Mouse (Mus musculus) heart, adult 18-20 months (tissue): ENCODE data around the gene Plpp7. TPM values are rescaled to one million over a fixed set of nuclear protein-coding genes. Genes with fewer than 3 reads are reported as not detected.

Source experiments
- DNase-seq, 2 experiments: peaks; one replicate each; pipeline ENCODE4 v3.0.0; 2021 to 2022; ENCODE audit warnings: mixed read lengths in 1 of 2
- total RNA-seq, 2 experiments: library from RNA; stranded (reverse); gene quantifications; 2 replicates each; pipeline ENCODE4 v1.2.3; 2021

Gene Plpp7
- total RNA-seq, 2 experiments from 2014 or later = 27.3 to 38.3 TPM

DNA sequence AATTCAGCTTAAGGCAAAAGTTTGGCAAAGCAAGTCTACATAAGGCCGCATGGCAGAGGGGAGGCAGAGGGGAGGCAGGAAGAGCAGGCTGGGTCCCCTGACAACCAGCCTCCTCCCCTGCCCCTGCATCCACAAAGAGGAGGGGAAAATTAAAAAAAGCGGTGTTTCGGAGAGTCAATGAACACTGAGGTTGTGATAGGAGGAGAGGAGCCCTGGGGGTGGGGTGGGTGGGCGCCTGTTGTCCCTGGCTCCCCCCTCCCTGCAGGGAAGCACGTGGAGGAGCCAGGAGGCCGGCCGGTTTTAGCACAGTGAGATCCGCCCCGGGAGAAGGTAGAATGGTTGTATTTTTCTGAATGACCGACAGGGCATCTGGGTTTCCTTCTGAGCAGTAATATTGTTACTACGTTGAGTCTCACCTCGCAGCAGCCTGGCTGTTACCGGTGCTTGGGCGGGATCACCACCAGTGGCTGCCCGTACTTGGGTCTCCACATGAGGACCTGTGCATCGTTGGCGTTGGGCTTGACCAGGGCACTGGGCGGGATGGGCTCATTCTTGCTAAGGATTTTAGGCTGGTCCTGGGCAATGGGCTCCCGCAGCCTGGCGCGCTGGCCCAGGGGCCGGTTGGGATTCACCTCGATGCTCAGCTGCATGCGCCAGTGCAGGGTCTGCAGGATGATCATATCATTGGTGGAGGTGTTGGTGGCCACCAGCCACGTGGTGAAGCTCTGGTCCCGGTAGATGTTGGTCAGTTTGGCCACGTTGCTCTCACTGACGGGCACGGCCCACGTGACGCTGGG lies 26.3 kb upstream of the Plpp7 start:
- DNase-seq = no peak

DNA sequence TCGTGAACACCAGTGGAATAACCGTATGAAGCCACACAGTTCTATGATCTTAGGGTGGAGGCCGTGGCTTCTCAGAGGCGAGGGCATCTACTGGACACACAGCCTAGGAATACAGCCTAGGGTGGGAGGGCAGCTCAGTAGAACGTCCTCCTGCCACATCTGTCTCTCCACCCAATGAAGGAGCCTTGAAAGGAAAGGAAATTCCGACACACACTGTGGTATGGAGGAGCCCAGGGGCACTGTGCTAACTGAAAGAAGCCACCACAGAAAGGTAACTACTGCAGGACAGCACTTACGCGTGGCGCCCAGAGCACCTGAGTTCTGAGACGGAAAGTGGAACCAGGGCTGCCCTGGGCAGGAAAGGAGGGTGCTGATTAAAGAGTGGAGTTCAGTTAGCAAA lies 24.6 kb upstream of the Plpp7 start:
- no peak for DNase-seq

DNA sequence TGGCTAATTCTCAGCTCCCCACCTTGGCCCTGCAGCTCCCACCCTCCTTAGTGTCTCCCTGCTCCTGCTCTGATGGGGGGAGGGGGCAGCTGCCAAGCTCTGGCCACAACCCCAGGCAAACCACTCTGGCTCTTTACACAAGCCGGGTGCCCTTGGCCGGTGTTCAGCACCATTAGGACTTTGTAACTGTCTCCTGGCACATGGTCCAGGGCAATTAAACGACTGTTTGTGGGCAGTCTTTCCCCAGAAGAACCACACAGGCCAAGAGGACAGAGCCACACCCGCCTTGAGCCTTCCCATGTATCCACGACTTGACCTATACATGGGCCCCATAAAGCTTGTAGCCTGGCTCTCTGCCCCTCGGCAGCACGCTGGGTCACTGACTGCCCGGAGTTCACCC lies 20.9 kb upstream of the Plpp7 start:
- peak; percentile 61 to 65 for DNase-seq

DNA sequence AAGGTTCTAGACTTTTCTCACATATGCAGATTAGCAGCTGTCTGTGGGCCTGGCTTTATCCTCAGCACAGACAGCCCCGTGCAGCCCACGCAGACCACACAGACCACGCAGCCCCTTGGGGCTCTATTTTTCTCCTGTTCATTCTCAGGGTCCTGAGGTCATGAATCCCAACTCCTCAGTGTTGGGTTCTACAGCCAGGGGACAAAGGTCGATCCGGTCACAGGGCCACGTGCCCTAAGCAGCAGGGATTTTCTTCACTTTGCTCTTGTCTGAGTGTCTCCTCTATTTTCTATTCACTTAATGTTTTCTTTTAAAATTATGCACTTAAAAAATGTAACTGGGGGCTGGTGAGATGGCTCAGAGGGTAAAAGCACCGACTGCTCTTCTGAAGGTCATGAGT lies 20.0 kb upstream of the Plpp7 start:
- no peak for DNase-seq

DNA sequence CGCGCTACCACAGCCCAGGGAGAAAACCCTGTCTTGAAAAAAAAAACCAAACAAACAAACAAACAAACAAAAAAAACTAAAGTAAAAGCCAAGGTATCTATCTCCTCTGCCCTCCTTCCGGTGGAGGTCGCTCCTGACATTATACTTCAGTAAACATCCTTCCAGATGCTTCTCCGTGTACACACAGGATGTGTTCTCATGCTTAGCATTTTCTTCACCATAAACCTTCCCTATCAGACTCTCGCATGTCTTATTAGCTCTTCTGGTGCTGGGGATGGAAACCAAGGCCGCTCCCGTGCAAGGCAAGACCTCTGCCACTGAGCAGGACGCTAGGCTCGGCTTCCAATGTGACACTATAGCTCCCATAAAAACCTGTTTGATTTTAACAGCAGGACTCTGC lies 17.6 kb upstream of the Plpp7 start:
- no peak for DNase-seq

DNA sequence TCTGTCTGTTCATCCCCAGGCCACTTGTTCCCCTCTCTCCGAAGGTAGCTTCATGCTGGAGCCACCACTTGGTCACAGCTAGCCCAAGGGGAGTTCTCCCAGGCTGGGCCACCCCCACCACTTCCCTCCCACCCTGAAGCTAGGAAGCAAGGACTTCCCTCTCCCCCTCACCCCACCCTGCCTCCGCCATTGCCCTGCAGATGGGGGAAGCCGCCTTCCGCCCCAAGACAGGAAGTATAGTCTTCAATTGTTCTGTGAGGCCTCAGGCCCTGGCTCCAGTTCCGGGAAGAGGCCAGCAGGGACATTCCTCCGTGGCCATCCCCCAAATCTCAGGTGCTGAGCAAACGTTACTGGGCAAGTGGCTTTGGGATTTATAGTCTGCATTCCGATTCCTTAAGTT lies 16.8 kb upstream of the Plpp7 start:
- DNase-seq = peak; percentile 54 to 77

DNA sequence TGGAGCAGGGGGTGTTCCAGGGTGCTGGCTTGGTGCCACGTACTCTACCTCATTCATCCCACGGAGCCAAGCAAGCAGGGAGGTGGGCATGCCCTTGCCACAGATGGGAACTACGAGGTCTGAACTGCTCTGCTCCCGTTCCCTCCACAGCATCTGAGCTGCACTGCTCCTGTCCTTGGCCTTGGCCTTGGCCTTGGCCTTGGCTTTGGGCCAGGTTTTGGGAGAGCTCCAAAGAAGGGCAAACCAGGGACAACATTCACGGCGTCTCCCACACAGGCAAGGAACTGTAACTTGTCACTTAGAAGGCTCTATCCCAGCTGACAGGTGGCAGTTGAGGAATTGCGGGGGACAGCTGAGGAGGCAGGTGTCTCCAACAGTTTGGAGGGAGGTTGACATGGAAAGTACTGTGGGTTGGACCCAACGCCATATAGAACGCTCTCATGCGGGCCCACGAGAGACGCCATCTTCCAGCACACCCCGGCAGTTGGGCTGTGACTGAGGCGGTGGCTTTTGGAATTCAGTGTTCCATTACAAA lies 16.1 kb upstream of the Plpp7 start:
- peak in 1 of 2 experiments; percentile 29 for DNase-seq

DNA sequence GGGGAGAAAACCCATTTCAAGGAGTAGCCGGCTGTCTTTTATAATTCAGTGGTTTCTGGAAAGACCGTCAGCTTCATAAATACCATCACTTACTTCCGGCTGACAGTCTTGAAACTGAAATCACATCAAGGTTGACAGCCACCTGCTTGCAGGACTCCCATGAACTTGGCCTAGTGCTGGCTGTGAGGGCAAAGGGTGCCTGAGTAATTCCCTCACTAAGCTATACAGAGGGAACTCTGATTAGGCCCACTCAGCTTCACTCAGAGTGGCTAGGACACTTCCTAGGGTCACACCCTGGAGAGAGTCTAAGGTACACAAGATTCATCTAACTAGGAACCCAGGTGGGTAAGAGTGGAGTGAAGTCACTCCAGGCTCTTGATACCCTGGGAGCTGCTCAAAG lies 14.6 kb upstream of the Plpp7 start:
- DNase-seq = no peak

DNA sequence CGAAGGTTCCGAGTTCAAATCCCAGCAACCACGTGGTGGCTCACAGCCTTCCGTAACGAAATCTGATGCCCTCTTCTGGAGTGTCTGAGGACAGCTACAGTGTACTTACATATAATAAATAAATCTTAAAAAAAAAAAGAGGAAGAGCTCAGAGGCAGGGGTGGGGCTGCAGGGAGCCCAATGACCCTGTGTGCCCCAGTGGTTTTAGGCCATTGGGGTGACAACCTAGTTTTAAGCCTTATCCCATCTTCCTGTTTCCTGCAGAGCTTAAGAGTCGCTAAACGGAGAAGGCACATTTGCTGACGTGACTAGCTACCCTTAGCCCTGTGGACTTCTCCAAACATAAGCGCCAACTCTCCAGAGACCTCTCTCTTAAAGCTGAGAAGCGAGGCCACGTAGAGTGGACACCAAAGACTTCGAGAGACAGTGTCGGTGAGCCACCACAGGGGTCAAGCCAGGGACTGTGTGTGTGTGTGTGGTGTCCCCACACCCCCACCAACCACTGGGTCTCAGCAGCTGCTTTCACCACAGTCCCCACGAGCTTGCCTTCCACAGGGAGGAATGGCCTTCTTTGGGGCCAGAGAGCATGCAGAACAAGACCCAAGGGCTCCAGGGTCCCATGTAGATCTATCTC lies 13.9 kb upstream of the Plpp7 start:
- DNase-seq = peak; percentile 46 to 58

DNA sequence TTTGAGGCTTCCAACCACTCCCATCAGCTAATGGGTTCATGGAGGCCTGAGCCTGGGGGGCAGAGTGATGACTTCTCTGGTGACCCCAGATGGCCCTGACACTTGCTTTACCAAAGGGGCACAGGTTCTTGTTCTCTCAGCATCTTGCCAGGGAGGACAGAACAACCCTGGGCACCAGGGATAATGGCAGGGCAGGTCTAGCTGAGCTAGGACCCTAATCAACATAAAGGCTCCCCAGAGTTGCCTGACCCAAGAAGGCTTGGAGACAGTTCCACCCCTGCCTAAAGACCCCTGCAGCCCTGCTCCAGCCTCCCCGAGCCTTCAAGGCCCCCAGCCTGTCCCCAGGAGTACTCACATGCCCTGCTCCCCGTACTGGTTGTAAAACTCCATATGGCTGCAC lies 13.1 kb upstream of the Plpp7 start:
- no peak for DNase-seq

DNA sequence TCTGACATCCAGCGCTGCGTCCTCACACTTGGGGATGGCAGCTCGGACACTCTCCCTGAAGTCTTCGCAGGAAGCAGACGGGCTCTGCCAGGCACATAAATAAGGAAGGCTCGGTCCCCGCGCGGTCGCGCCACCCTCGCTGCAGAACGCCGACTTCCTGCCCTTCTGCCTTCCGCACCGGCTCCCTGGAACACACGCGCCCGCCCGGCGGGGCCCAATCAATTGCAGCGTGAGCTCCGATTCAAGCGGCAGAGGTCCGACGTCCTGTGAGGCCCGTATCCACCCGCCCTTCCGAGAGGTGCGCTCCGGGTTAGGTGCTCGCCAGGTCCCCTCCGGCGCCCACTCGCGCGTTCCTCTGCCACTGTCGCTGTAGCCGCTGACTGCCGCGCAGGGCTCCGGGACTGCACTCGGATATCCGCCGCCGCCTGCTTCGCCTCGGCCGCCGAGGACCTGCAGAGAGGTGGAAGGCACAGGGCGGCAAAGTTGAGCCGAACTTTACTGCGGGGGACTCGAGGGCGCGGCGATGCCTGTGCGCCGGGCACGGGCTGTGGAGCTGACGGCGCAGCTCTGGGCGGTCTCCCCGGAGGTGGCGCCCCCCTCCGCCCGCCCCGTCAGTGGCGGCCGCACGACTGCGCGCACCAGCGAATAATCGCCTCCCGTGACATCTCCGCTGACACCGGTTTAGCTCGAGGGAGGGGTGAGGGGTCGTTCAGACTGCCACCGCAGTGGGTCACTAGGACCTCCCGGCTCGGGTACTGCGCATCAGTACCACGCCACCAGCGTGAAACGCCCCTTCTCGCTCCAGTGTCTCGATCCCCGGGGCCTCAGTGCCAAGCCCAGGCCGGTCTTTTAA lies 11.9 kb upstream of the Plpp7 start:
- peak; percentile 69 to 74 for DNase-seq

DNA sequence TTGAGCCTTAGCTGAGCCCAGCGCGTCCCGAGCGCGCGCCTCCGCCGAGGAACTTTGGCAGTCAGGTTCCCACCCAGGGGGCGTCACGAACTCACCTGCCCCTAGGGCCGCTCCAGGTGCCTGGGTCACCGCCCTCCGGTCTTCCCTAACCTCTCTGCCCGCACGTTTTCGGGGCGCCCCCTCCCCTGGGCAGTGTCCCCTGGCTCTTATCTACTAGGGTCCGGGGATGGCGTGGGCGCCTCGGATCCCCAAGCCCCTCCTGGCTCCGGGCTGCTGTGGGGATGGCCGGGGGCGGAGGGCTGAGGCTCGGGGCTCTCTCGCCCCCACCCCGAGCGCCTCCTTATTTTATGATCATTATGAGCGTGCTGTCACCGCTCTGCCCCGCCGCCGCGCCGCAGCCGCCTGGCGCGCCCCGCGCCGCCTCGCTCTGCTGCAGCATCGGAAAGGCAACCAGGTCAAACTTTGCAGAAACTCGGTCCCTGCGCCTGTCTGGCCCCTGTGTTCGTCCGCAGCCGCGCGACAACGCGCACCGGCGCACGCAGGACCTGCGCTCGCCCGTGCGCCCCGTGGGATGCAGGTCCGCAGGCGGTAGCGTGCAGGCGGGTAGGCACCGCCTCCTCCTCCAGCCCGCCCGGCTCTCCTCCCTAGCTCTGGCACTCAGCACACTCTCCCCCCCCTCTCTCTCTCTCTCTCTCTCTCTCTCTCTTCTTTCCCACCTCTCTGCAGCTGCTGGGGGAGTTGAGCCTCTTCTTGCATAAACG lies 11.0 kb upstream of the Plpp7 start, which contains the start of gene Fam78a:
Gene Fam78a, minus strand, starts transcription at position 747 of the 761 bp plus-strand sequence.
- DNase-seq = peak; percentile 46 to 53

DNA sequence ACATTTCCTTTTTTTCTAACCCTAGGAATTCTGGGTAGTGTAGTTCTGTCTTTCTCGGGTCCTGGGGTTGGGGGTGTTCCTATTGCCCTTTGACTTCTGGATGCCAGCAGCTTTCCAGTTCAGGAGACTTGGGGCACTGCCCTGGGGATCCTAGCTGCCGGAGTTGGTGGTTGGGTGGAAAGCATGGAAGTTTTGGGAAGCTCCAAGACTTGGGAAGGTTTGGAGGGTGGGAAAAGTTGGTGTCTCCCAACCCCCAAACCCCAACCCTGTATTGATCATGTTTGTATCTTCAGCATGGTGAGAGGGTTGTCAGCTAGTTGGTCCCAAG lies 10.5 kb upstream of the Plpp7 start:
- peak in 1 of 2 experiments; percentile 53 for DNase-seq

DNA sequence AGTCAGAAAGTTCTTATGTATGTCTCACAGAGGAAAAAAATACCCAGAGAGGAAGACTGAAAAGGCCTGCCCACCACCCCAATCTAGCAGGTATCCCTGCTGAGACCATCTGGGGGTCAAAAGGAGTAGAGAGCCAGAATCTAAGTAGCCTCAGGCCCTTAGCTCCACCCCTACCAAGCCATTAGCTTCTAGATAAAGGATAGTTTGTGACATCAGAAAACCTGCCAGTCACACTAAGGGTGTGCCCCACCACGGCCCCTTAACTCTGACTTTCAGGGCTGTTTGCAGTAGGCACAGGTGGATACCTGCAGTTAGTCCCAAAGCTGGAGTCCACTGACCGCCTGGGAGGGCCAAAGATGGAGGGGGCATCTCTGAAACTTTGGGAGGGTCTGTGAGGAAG lies 10.1 kb upstream of the Plpp7 start:
- no peak for DNase-seq

DNA sequence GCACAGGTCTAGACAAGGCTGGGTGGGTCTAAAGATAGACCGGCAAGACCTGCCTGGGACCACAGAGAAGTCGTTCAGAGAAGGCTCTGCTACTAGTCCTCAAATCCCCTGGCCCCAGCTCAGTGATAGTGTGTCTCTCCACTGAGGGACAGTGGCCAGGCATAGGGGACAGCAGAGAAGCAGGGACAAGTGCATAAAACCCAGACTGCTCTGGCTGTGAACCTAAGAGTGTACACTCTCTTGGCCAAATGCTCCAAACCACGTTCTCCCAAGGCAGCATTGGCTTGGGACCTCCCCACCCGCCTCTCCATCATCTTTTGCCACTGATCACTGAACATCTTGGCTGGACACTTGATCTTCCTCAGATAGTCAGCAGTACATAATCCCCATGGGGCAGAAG lies 7.7 kb upstream of the Plpp7 start:
- no peak for DNase-seq

DNA sequence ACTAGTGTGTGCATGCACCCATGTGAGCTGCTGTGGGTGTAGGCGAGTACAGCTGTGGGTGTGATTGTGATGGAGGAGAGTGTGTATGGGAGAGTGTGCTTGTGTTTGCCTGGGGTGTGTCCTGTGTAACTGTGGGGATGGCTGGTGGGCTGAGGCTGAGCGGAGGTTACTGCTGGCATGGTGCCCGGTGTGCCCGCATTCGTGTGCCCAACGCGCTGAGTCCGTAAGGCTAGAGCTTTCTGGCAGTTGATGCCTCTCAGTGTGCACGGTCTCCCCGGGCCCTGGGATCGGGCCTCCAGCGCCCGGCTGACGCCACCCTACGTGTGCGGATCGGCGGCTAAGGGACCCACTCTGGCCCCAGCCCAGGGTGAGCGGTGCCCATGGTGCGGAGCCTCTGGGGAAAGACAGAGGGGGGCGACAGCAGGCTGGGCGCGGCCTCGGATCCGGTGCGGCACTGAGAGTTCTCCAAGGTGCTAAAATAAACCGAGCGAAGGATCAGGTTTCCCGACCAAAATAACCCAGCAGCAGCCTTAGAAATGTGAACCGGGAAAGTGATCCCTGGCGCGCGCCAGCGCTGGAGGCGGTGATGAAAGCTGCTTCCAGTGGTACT lies 6.9 kb upstream of the Plpp7 start:
- peak; percentile 57 to 75 for DNase-seq

DNA sequence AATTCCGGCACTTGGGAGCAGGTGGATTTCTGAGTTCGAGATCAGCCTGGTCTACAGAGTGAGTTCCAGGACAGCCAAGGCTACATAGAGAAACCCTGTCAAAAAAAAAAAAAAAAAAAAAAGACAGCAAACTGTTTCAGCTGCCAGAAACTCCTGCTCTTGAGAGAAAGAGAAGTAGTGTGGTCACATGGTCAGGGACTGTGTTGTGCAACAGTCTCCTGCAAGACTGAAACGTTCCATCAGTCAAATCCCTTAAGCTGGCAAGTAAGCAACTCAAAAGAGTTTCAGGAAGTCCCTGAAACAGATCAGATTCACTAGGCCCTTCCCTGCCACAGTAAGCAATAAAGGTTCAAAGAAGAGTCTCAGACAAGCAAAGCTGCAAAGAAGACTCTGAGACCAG lies 5.7 kb upstream of the Plpp7 start:
- peak; percentile 29 to 49 for DNase-seq

DNA sequence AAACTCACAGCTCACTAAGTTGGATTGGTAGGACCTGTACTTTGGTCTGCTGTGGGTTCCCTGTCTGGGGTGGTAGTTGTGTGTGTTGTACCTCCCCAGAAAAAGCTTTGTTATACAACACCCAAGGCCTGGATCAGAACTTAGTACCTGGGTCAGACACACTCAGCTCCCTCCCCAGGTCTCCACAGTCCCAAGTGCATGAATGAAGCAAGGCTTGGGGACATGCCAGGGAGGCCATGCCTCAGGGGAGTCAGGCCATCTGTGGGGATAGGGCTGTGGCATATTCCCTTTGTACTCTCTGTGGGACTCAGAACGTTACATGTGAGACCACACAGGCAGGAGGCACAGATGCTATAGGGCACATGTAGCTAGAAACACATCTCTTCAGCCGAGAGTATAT lies 5.2 kb upstream of the Plpp7 start:
- DNase-seq = no peak

DNA sequence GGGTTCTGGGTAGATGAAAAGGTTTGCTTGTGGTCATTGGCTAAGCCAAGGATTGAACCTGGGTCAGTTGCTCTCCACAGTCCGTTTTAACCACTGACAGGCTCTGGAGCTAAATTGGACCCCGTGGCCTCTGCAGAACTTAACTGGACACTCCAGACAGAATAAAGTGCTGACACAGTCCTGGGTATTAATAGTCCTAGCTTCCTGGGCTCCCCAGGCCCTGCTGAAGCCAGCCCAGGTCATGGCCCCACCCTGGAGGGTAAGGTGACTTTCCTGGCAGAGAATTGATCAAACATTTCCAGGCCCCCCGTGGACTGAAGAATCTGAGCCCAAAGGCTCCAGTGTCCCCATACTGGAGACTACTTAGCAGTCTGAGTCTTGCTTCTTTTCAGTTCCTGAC lies 3.4 kb upstream of the Plpp7 start:
- DNase-seq = no peak

DNA sequence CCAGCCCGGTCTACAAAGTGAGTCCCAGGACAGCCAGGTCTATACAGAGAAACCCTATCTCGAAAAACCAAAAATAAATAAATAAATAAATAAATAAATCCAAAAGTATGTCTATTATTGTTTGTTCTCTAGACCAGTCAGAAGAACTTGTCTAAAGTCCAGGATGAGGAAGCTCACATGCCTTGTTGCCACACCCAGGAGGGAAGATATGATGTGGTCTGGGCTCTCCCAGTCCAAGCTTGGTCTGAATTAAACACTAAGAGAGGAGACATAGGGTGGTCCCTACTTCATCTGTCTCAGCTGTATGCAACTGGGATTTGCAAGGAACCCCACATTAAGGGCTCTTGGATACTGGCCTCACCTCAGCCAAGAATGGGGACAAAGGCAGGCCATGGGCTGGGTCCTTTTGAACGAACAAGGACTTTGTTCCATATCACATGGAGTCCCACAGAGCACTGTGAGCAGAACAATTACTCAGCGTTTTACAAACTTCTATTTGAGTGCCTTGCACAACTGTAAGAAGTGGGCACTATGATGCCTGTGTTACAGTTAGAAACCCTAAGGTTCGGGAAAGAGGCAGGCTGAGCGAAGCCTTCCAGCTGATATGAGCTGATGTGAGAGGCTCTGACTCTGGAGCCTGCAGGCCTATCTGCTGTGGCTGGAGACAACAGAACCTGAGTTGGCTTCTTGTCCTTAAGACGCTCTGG lies 1.2 kb upstream of the Plpp7 start:
- no peak for DNase-seq

DNA sequence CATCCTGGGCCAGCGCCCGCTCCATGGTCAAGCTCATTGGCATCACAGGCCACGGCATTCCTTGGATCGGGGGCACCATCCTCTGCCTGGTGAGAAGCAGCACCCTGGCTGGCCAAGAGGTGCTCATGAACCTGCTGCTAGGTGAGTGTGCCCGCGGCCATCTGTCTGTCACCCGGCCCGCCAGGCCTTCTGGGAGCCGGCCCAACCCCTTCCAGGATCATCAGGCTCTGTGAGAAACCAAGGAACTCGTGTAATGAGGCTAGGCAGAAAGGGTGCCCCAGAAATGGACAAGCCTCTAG lies 743 bp downstream of the Plpp7 start:
- DNase-seq = peak in 1 of 2 experiments; percentile 32
